In genomic region chrX:48170368-48170767, GRCm38 (mm10) we compare ENCODE assay signal across 27 mouse cellular contexts. TPM values are rescaled to one million over a fixed set of nuclear protein-coding genes. Genes with fewer than 3 reads are reported as not detected.
A peak's percentile ranks its signal among the peaks of the same experiment; 100 is the strongest.
DNase-seq lines count a peak whose midpoint lies in the region; ATAC-seq and TF ChIP-seq lines count a peak whose summit lies in the region.
"Had no signal": no experiment of that assay in that cellular context is flagged by ENCODE, and none has a peak within 500 bp of the region (broad histone marks: within the 10 kb centered on the region; RNA-seq: fewer than 3 reads in every experiment).

No protein-coding gene starts in this region.

- H3K4me1 ChIP-seq in forebrain, embryonic 10.5 days = peaks cover 31% of the 10 kb centered on the region
- no peaks in the 10 kb centered on the region for H3K4me1 ChIP-seq in forebrain, postnatal 0 days (ENCODE audit: insufficient read depth)
- H3K4me1 ChIP-seq in midbrain, embryonic 14.5 days (ENCODE audit: control insufficient read depth, insufficient read depth, low read length) = no peaks in the 10 kb centered on the region
- H3K4me1 ChIP-seq in midbrain, embryonic 10.5 days = peaks cover 3% of the 10 kb centered on the region; the same call in 1 of the 2 replicates
- no peaks in the 10 kb centered on the region; the same call in 1 of the 2 replicates for H3K4me1 ChIP-seq in forebrain, embryonic 15.5 days
- H3K4me1 ChIP-seq in embryonic facial prominence, embryonic 10.5 days = no peaks in the 10 kb centered on the region
- H3K4me1 ChIP-seq: embryonic facial prominence, embryonic 13.5 days; heart, embryonic 15.5 days; hindbrain, embryonic 13.5 days; neural tube, embryonic 12.5 days had no signal

- ATAC-seq in forebrain, postnatal 0 days = no peak
- no peak for ATAC-seq in midbrain, embryonic 14.5 days (ENCODE audit: low FRiP score, low TSS enrichment)
- ATAC-seq in forebrain, embryonic 15.5 days (replicated peaks) = peak; percentile 66; the same call in 1 of the 2 replicates
- ATAC-seq: inflammation-experienced regulatory T-cells, adult 6 months had no signal

- TF ChIP-seq CTCF in forebrain, postnatal 0 days (IDR thresholded peaks at IDR 0.05; ENCODE audit: low read depth) = no peak

- H3K9me3 ChIP-seq in forebrain, embryonic 10.5 days = 0 out of 2 replicates have a peak, but pooled peaks cover 4% of the 10 kb centered on the region
- H3K9me3 ChIP-seq in forebrain, postnatal 0 days (ENCODE audit: low read length) = no peaks in the 10 kb centered on the region
- H3K9me3 ChIP-seq in midbrain, embryonic 14.5 days (ENCODE audit: control insufficient read depth, low read length) = no peaks in the 10 kb centered on the region
- H3K9me3 ChIP-seq in midbrain, embryonic 10.5 days (replicated peaks) = peaks cover 6% of the 10 kb centered on the region; the same call in 1 of the 2 replicates
- no peaks in the 10 kb centered on the region for H3K9me3 ChIP-seq in forebrain, embryonic 15.5 days
- no peaks in the 10 kb centered on the region for H3K9me3 ChIP-seq in embryonic facial prominence, embryonic 10.5 days
- H3K9me3 ChIP-seq: embryonic facial prominence, embryonic 13.5 days; G1E; heart, embryonic 15.5 days; hindbrain, embryonic 13.5 days; midbrain, embryonic 12.5 days; neural tube, embryonic 12.5 days had no signal

- H3K27ac ChIP-seq in forebrain, embryonic 10.5 days = peak overlapping the region; percentile 62; the same call in 1 of the 2 replicates
- no peak overlapping the region for H3K27ac ChIP-seq in forebrain, postnatal 0 days (ENCODE audit: low read depth, low read length)
- no peak overlapping the region for H3K27ac ChIP-seq in midbrain, embryonic 14.5 days (replicated peaks; ENCODE audit: low read depth, low read length)
- H3K27ac ChIP-seq in midbrain, embryonic 10.5 days (replicated peaks) = no peak overlapping the region
- H3K27ac ChIP-seq in forebrain, embryonic 15.5 days (replicated peaks) = no peak overlapping the region; the same call in 1 of the 2 replicates
- H3K27ac ChIP-seq in embryonic facial prominence, embryonic 10.5 days (replicated peaks) = no peak overlapping the region
- H3K27ac ChIP-seq: embryonic facial prominence, embryonic 13.5 days; heart, embryonic 15.5 days; hindbrain, embryonic 13.5 days; liver, embryonic 14.5 days; midbrain, embryonic 12.5 days; neural tube, embryonic 12.5 days had no signal

- no peak overlapping the region for H3K9ac ChIP-seq in forebrain, postnatal 0 days
- no peak overlapping the region for H3K9ac ChIP-seq in midbrain, embryonic 14.5 days (replicated peaks; ENCODE audit: low read length)
- H3K9ac ChIP-seq in forebrain, embryonic 15.5 days (replicated peaks) = no peak overlapping the region
- H3K9ac ChIP-seq: embryonic facial prominence, embryonic 13.5 days; heart, embryonic 15.5 days; hindbrain, embryonic 13.5 days; liver, embryonic 14.5 days; midbrain, embryonic 12.5 days; neural tube, embryonic 12.5 days had no signal

- H3K4me3 ChIP-seq in forebrain, embryonic 10.5 days = no peak overlapping the region
- no peak overlapping the region for H3K4me3 ChIP-seq in forebrain, postnatal 0 days (ENCODE audit: low read depth, low read length)
- H3K4me3 ChIP-seq in midbrain, embryonic 14.5 days (replicated peaks; ENCODE audit: low read depth, low read length) = no peak overlapping the region
- no peak overlapping the region for H3K4me3 ChIP-seq in midbrain, embryonic 10.5 days
- no peak overlapping the region for H3K4me3 ChIP-seq in forebrain, embryonic 15.5 days
- no peak overlapping the region for H3K4me3 ChIP-seq in embryonic facial prominence, embryonic 10.5 days
- H3K4me3 ChIP-seq: embryonic facial prominence, embryonic 13.5 days; heart, embryonic 15.5 days; hindbrain, embryonic 13.5 days; midbrain, embryonic 12.5 days; myocyte; neural tube, embryonic 12.5 days had no signal

- H3K4me2 ChIP-seq in forebrain, postnatal 0 days (ENCODE audit: low read depth) = no peak overlapping the region
- no peak overlapping the region for H3K4me2 ChIP-seq in midbrain, embryonic 14.5 days (ENCODE audit: low read length)
- H3K4me2 ChIP-seq in forebrain, embryonic 15.5 days (replicated peaks) = no peak overlapping the region
- H3K4me2 ChIP-seq: embryonic facial prominence, embryonic 13.5 days; heart, embryonic 15.5 days; hindbrain, embryonic 13.5 days; midbrain, embryonic 12.5 days; neural tube, embryonic 12.5 days had no signal

- peak; percentile 31 for DNase-seq in forebrain, embryonic 10.5 days (ENCODE audit: extremely low spot score, low spot score)
- DNase-seq in forebrain, postnatal 0 days = no peak
- DNase-seq in midbrain, embryonic 14.5 days = peak; percentile 4
- DNase-seq in midbrain, embryonic 10.5 days (ENCODE audit: low spot score) = no peak
- DNase-seq in embryonic facial prominence, embryonic 10.5 days (ENCODE audit: low spot score) = no peak
- DNase-seq in adrenal gland, postnatal 4 days (ENCODE audit: low spot score in 2 of 2) = no peak
- DNase-seq: cerebellum, adult 11 months; cerebellum, adult 9-10 months; gastrocnemius, postnatal 10 days; kidney, adult 11 months; kidney, postnatal 14 days; layer of hippocampus, adult 9-11 months; liver; lung, adult 2 months; right cerebral cortex, adult 18-20 months; spleen, adult 18-20 months; thymus, postnatal 14 days had no signal

- peaks cover 12% of the 10 kb centered on the region for H3K36me3 ChIP-seq in forebrain, embryonic 10.5 days (replicated peaks)
- peaks cover 4% of the 10 kb centered on the region; the same call in 1 of the 2 replicates for H3K36me3 ChIP-seq in forebrain, postnatal 0 days (ENCODE audit: insufficient read depth)
- peaks cover 7% of the 10 kb centered on the region; the same call in 1 of the 2 replicates for H3K36me3 ChIP-seq in midbrain, embryonic 14.5 days (ENCODE audit: control insufficient read depth, insufficient read depth, low read length)
- H3K36me3 ChIP-seq in midbrain, embryonic 10.5 days = peaks cover 19% of the 10 kb centered on the region
- peaks cover 3% of the 10 kb centered on the region; the same call in 1 of the 2 replicates for H3K36me3 ChIP-seq in forebrain, embryonic 15.5 days
- H3K36me3 ChIP-seq in embryonic facial prominence, embryonic 10.5 days (replicated peaks) = peaks cover 21% of the 10 kb centered on the region
- H3K36me3 ChIP-seq: heart, embryonic 15.5 days had no signal

- no peaks in the 10 kb centered on the region for H3K27me3 ChIP-seq in forebrain, embryonic 10.5 days (ENCODE audit: poor library complexity, severe bottlenecking)
- no peaks in the 10 kb centered on the region for H3K27me3 ChIP-seq in forebrain, postnatal 0 days (ENCODE audit: insufficient read depth, low read length)
- H3K27me3 ChIP-seq in midbrain, embryonic 14.5 days (ENCODE audit: control insufficient read depth, insufficient read depth, low read length) = no peaks in the 10 kb centered on the region
- H3K27me3 ChIP-seq in midbrain, embryonic 10.5 days (ENCODE audit: low read depth, poor library complexity, severe bottlenecking) = no peaks in the 10 kb centered on the region
- no peaks in the 10 kb centered on the region for H3K27me3 ChIP-seq in forebrain, embryonic 15.5 days
- no peaks in the 10 kb centered on the region for H3K27me3 ChIP-seq in embryonic facial prominence, embryonic 10.5 days (replicated peaks; ENCODE audit: low read depth, poor library complexity, severe bottlenecking)
- H3K27me3 ChIP-seq: embryonic facial prominence, embryonic 13.5 days; heart, embryonic 15.5 days; hindbrain, embryonic 13.5 days; midbrain, embryonic 12.5 days; neural tube, embryonic 12.5 days had no signal

- 41% methylated on average over 1 of the region's 1 CpGs for WGBS in forebrain, embryonic 10.5 days
- WGBS in forebrain, postnatal 0 days = 27% methylated on average over 1 of the region's 1 CpGs
- WGBS in midbrain, embryonic 14.5 days = 38% methylated on average over 1 of the region's 1 CpGs
- WGBS in midbrain, embryonic 10.5 days = 56% methylated on average over 1 of the region's 1 CpGs
- 18% methylated on average over 1 of the region's 1 CpGs for WGBS in forebrain, embryonic 15.5 days
- 53% methylated on average over 1 of the region's 1 CpGs for WGBS in embryonic facial prominence, embryonic 10.5 days

RNA-seq across cellular contexts. Expression of gene Sash3, which starts 24.1 kb away (rescaled TPM):
- polyA plus RNA-seq in forebrain, embryonic 10.5 days (2016; fragmentation: Nextera tagmentation; extraction: Ambion mirVana) = 1.0 and 1.4 TPM in 2 replicates
- 1.2 and 1.9 TPM in 2 replicates for total RNA-seq in forebrain, postnatal 0 days (2014; rRNA removed)
- 1.1 and 1.3 TPM in 2 replicates for polyA plus RNA-seq in forebrain, postnatal 0 days (2015; fragmentation: Nextera tagmentation; extraction: Ambion mirVana)
- 0.39 and 1.2 TPM in 2 replicates for polyA plus RNA-seq in midbrain, embryonic 14.5 days (2014; fragmentation: Nextera tagmentation; extraction: Ambion mirVana)
- 1.3 and 1.5 TPM in 2 replicates for polyA plus RNA-seq in midbrain, embryonic 10.5 days (2016; fragmentation: Nextera tagmentation; extraction: Ambion mirVana)
- polyA plus RNA-seq in forebrain, embryonic 15.5 days (2015; fragmentation: Nextera tagmentation; extraction: Ambion mirVana) = 0.55 and 0.94 TPM in 2 replicates
- 1.2 TPM in 2 replicates for polyA plus RNA-seq in embryonic facial prominence, embryonic 10.5 days (2016; fragmentation: Nextera tagmentation; extraction: Ambion mirVana)
- total RNA-seq in adrenal gland, postnatal 4 days (2021) = 1 to 10 TPM; 1.8 to 2.6 TPM
- polyA plus RNA-seq: myocyte had no signal

RNA-seq across cellular contexts. Expression of gene Zdhhc9, which starts 38.3 kb away (rescaled TPM):
- polyA plus RNA-seq in forebrain, embryonic 10.5 days (2016; fragmentation: Nextera tagmentation; extraction: Ambion mirVana) = 3.0 and 3.6 TPM in 2 replicates
- total RNA-seq in forebrain, postnatal 0 days (2014; rRNA removed) = 32.2 and 43.3 TPM in 2 replicates
- 4.2 and 5.3 TPM in 2 replicates for polyA plus RNA-seq in forebrain, postnatal 0 days (2015; fragmentation: Nextera tagmentation; extraction: Ambion mirVana)
- polyA plus RNA-seq in midbrain, embryonic 14.5 days (2014; fragmentation: Nextera tagmentation; extraction: Ambion mirVana) = 7.8 and 12.5 TPM in 2 replicates
- 2.2 and 3.4 TPM in 2 replicates for polyA plus RNA-seq in midbrain, embryonic 10.5 days (2016; fragmentation: Nextera tagmentation; extraction: Ambion mirVana)
- 7.6 and 9.7 TPM in 2 replicates for polyA plus RNA-seq in forebrain, embryonic 15.5 days (2015; fragmentation: Nextera tagmentation; extraction: Ambion mirVana)
- polyA plus RNA-seq in embryonic facial prominence, embryonic 10.5 days (2016; fragmentation: Nextera tagmentation; extraction: Ambion mirVana) = 1.9 and 3.1 TPM in 2 replicates
- total RNA-seq in adrenal gland, postnatal 4 days (2021) = 10 to 100 TPM; 20.3 to 23.4 TPM

Comparison
In these comparisons a context has a peak if more than half of its experiments do, and no peak if none do; other contexts are left out.
1. DNase-seq: peak in forebrain, embryonic 10.5 days (single experiment) and midbrain, embryonic 14.5 days (single experiment); none in forebrain, postnatal 0 days (single experiment), midbrain, embryonic 10.5 days (single experiment), embryonic facial prominence, embryonic 10.5 days (single experiment) and adrenal gland, postnatal 4 days (0 of 2).